Mouse (Mus musculus): ENCODE data around the gene Tctex1d1. TPM values are rescaled to one million over a fixed set of nuclear protein-coding genes. Genes with fewer than 3 reads are reported as not detected.

The Tctex1d1 gene
- polyA plus RNA-seq, 1 experiment from 2014 or later: 1.3 TPM

DNA sequence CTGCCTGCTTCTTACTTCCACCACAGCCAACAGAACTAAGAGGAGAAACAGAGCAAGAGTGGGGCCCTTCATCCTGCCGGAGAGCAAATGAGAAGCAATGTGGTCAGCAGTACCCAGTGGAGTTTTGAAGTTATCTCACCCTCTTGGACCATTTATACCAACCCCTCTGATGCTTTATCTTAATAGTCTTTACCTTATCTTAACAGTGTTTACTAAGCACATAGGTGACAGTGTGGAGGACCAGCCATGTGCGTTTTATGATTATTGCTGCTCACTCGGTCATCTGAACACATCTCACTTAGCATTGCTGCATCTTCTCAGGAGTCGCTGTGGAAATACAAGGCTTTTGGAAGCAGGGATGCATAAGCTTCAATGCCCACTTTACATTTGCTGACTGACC lies 48.2 kb downstream of the Tctex1d1 start, which contains the start of gene Insl5:
Gene Insl5 (minus strand): TSS at position 222 of the 400 bp plus-strand sequence.
- no peak for TF ChIP-seq CTCF (IDR thresholded peaks at IDR 0.05; ENCODE audit: low read depth)
- Histone ChIP-seq H3K9me3 (ENCODE audit: low read depth, low read length) (no peaks in the 10 kb centered on the region), H3K36me3 (ENCODE audit: insufficient read depth) (no peaks in the 10 kb centered on the region), H3K27ac (ENCODE audit: low read depth) (no peak within 1 kb of the TSS), H3K9ac (no peak within 1 kb of the TSS), H3K4me3 (ENCODE audit: low read depth, low read length) (no peak within 1 kb of the TSS), H3K4me2 (no peak within 1 kb of the TSS), H3K27me3 (ENCODE audit: insufficient read depth, low read length) (no peaks in the 10 kb centered on the region), H3K4me1 (ENCODE audit: insufficient read depth) (peaks cover 4% of the 10 kb centered on the region; the same call in 1 of the 2 replicates)
- ATAC-seq (ENCODE audit: insufficient read depth) (no peak), DNase-seq (no peak)
- WGBS: 61% methylated on average over 4 of the region's 4 CpGs

DNA sequence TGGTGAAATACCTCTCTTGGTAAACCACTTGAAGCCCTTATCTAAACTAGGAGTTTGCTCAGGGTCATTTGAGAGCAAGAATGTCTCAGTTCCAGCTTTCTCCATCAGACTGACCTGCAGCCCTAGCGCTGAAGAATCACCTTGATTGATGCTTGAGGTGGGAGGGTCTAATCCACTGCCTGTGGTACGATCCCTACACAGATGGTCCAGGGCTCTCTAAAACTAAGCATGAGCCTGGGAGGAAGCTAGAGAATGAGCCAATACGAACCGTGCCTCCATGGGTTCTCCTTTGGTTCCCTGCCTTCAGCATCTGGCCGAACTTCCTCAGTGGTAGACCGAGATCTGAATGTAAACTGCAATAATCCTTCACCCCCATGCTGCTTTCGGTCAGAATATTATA lies 49.3 kb downstream of the Tctex1d1 start:
- 55% methylated on average over 7 of the region's 7 CpGs for WGBS
- no peak overlapping the region for H3K4me2 ChIP-seq

DNA sequence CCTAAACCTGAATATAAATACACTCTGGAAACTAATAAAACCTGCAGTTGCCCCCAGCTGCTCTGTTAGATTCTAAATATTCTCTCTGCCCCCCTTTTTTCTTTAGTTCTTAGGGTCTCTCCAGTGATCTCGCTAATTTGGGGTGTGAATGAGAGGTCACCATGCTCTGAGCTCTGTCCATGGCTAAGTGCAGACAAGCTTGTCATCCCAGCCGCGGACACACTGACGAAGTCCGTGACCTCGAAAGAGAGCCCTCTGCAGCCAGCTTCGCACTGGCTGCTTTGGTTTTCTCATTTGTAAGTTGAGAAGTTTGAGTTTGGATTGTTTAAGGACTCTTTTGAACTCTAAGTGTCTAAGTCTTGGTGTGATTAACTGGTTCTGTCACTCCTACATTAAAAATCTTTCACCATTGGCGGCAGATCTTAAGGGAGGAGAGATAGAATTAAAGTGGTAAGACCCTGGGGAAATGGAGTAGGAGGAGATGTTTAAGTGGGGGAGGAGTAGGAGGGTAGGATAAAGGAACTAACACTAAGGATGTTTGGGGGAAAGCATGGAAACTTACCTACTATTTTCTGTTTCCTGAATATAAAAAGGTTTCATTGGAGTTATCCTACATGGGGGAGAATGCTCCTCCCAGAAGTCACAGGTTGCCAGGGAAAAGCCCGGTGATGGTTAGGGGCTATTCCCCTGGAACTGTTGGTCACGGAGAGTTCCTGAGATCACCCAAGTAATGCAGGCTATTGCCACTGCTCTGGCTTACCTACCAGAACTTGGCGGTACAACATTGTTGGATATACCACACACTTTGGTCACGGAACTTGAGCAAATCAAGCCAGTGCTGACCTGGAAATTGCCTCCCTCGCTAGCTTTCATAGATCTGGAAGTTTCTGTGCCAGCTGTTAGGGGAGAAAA lies 50.0 kb downstream of the Tctex1d1 start:
- DNase-seq (no peak), ATAC-seq (ENCODE audit: insufficient read depth) (no peak)
- peaks cover 4% of the 10 kb centered on the region; the same call in 1 of the 2 replicates for H3K4me1 ChIP-seq (ENCODE audit: insufficient read depth)
- H3K36me3 ChIP-seq (ENCODE audit: insufficient read depth): no peaks in the 10 kb centered on the region
- no peaks in the 10 kb centered on the region for H3K9me3 ChIP-seq (ENCODE audit: low read depth, low read length)
- no peak overlapping the region for H3K9ac ChIP-seq
- H3K4me3 ChIP-seq (ENCODE audit: low read depth, low read length): no peak overlapping the region
- WGBS: 41% methylated on average over 13 of the region's 13 CpGs
- H3K4me2 ChIP-seq: no peak overlapping the region
- H3K27ac ChIP-seq (ENCODE audit: low read depth): no peak overlapping the region
- no peak for TF ChIP-seq CTCF (IDR thresholded peaks at IDR 0.05; ENCODE audit: low read depth)
- H3K27me3 ChIP-seq (ENCODE audit: insufficient read depth, low read length): no peaks in the 10 kb centered on the region

More for the DNA sequence above, 49.3 kb downstream of the Tctex1d1 start:
- H3K27ac ChIP-seq (ENCODE audit: low read depth): no peak overlapping the region
- no peaks in the 10 kb centered on the region for H3K9me3 ChIP-seq (ENCODE audit: low read depth, low read length)
- no peak overlapping the region for H3K4me3 ChIP-seq (ENCODE audit: low read depth, low read length)
- DNase-seq (no peak), ATAC-seq (ENCODE audit: insufficient read depth) (no peak)
- no peaks in the 10 kb centered on the region for H3K27me3 ChIP-seq (ENCODE audit: insufficient read depth, low read length)
- TF ChIP-seq CTCF (IDR thresholded peaks at IDR 0.05; ENCODE audit: low read depth): no peak
- peaks cover 4% of the 10 kb centered on the region; the same call in 1 of the 2 replicates for H3K4me1 ChIP-seq (ENCODE audit: insufficient read depth)
- H3K9ac ChIP-seq: no peak overlapping the region
- H3K36me3 ChIP-seq (ENCODE audit: insufficient read depth): no peaks in the 10 kb centered on the region

DNA sequence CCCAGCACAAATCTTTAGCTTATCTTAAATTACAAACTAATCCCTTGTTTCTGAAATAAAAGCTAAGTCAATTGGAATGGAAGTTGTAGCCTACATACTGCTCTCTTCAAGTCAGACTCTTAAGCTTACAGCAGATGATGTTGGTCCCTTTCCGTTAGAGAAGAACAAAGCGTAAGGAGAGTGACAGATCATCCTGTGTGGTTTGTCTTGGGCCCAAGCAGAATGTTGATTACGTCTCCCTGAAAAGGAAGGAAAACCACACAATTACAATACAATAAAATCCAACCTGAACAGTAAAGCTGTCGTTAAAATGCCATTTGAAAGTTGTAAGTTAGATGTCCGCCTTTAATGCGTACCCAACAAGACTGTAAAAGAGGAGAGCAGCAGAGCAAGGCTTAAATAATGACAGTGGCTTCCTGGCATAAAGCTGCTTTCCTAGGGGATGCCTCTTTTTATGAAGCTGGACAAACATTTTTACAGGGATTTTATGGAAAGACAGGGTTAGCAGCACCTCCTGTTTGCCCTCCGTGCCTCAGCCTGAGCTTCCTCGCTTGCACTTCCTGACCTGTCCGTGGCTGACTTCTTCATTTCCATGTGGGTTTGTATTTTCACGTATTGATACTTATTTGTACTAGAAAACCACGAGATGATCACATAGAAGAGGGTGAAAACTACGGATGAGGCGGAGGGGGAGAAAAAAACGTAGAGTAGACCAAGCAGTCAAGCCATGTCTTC lies 60.9 kb downstream of the Tctex1d1 start:
- Histone ChIP-seq H3K27ac (ENCODE audit: low read depth) (no peak overlapping the region), H3K4me2 (no peak overlapping the region), H3K27me3 (ENCODE audit: insufficient read depth, low read length) (no peaks in the 10 kb centered on the region), H3K36me3 (ENCODE audit: insufficient read depth) (no peaks in the 10 kb centered on the region), H3K4me3 (ENCODE audit: low read depth, low read length) (no peak overlapping the region), H3K4me1 (ENCODE audit: insufficient read depth) (no peaks in the 10 kb centered on the region), H3K9me3 (ENCODE audit: low read depth, low read length) (no peaks in the 10 kb centered on the region), H3K9ac (no peak overlapping the region)
- 80% methylated on average over 14 of the region's 14 CpGs for WGBS
- ATAC-seq (ENCODE audit: insufficient read depth): no peak
- no peak for TF ChIP-seq CTCF (IDR thresholded peaks at IDR 0.05; ENCODE audit: low read depth)
- no peak for DNase-seq

DNA sequence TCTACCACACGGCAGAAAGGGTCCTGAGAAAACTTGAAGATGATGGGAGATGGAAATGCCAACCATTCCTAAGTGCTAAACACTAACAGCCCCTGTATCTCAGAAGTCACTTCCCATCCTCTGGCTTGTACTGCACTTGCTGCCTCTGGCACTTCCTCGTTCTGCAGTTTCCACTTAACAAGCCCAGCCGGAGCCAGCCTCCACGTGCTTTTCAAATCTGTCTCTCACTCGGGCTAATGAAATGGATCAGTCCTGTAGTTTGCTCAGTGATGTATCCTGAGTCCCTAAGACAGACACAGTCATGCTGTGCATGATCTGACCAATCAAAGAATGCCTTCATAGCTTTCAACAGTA lies 61.4 kb downstream of the Tctex1d1 start:
- Histone ChIP-seq H3K4me3 (ENCODE audit: low read depth, low read length) (no peak overlapping the region), H3K27me3 (ENCODE audit: insufficient read depth, low read length) (no peaks in the 10 kb centered on the region), H3K9ac (no peak overlapping the region), H3K27ac (ENCODE audit: low read depth) (no peak overlapping the region), H3K4me1 (ENCODE audit: insufficient read depth) (no peaks in the 10 kb centered on the region), H3K4me2 (no peak overlapping the region), H3K9me3 (ENCODE audit: low read depth, low read length) (no peaks in the 10 kb centered on the region), H3K36me3 (ENCODE audit: insufficient read depth) (no peaks in the 10 kb centered on the region)
- no peak for ATAC-seq (ENCODE audit: insufficient read depth)
- TF ChIP-seq CTCF (IDR thresholded peaks at IDR 0.05; ENCODE audit: low read depth): no peak
- 61% methylated on average over 5 of the region's 5 CpGs for WGBS
- DNase-seq: no peak

DNA sequence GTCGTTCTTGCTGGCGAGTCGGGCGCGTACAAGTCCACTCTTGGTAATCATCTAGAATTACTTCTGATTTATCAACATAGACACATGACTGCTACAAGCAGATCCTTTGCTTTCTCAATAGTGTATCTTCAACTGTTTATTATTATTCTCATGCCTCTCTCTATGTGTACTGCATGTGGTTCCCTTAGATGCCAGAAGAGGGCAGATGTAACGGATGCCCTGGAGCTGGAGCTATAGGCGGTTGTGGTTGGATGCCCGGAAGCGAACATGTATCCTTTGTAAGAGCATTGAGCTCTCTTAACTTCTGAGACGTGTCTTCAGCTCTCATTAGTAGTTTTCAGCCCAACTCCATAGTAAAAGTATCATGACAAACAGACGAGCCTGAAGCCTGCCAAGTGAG lies 64.6 kb downstream of the Tctex1d1 start:
- Histone ChIP-seq H3K4me1 (ENCODE audit: insufficient read depth) (no peaks in the 10 kb centered on the region), H3K27me3 (ENCODE audit: insufficient read depth, low read length) (no peaks in the 10 kb centered on the region), H3K36me3 (ENCODE audit: insufficient read depth) (no peaks in the 10 kb centered on the region), H3K9ac (no peak overlapping the region), H3K27ac (ENCODE audit: low read depth) (no peak overlapping the region), H3K4me2 (no peak overlapping the region), H3K9me3 (ENCODE audit: low read depth, low read length) (no peaks in the 10 kb centered on the region), H3K4me3 (ENCODE audit: low read depth, low read length) (no peak overlapping the region)
- peak; percentile 7; the same call in 1 of the 2 replicates for TF ChIP-seq CTCF (IDR thresholded peaks at IDR 0.05; ENCODE audit: low read depth)
- ATAC-seq (ENCODE audit: insufficient read depth) (no peak), DNase-seq (no peak)
- 90% methylated on average over 11 of the region's 11 CpGs for WGBS

DNA sequence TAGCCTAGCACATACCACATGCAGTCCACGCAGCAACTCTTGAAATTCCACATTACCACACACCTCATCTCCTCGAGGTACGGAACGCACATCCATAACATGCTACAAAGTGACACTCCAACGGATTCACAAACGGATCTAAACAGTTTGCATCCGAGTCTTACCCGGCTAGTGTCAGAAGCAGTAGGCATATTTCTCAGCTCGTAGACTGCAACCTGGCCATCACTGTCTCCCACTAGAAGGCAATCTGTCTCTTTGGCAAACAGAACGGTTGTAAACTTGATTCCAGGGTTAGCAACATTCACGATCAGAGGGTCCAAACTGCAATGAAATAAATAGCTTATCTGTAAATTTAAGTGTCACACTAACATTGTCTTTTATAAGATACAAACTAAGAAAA lies 69.6 kb downstream of the Tctex1d1 start:
- 71% methylated on average over 11 of the region's 11 CpGs for WGBS
- no peaks in the 10 kb centered on the region for H3K36me3 ChIP-seq (ENCODE audit: insufficient read depth)
- no peak for TF ChIP-seq CTCF (IDR thresholded peaks at IDR 0.05; ENCODE audit: low read depth)

More for the DNA sequence above, 69.6 kb downstream of the Tctex1d1 start:
- no peak overlapping the region for H3K27ac ChIP-seq (ENCODE audit: low read depth)
- no peak overlapping the region for H3K4me3 ChIP-seq (ENCODE audit: low read depth, low read length)
- H3K27me3 ChIP-seq (ENCODE audit: insufficient read depth, low read length): no peaks in the 10 kb centered on the region
- no peaks in the 10 kb centered on the region; the same call in 1 of the 2 replicates for H3K9me3 ChIP-seq (ENCODE audit: low read depth, low read length)
- no peak overlapping the region for H3K9ac ChIP-seq
- no peak overlapping the region for H3K4me2 ChIP-seq
- DNase-seq: no peak
- H3K4me1 ChIP-seq (ENCODE audit: insufficient read depth): no peaks in the 10 kb centered on the region
- no peak for ATAC-seq (ENCODE audit: insufficient read depth)

Other genes with a start within 250 kb of the Tctex1d1 start
- 6.3 and 6.9 TPM in 2 replicates for gene Sgip1, start 237.3 kb upstream of the Tctex1d1 start, polyA plus RNA-seq (2014; fragmentation: Nextera tagmentation; extraction: Ambion mirVana)
- not detected in 2 replicates for gene Insl5, start 48.2 kb downstream of the Tctex1d1 start, polyA plus RNA-seq (2014; fragmentation: Nextera tagmentation; extraction: Ambion mirVana)
- gene Mier1, start 135.8 kb downstream of the Tctex1d1 start, polyA plus RNA-seq (2014; fragmentation: Nextera tagmentation; extraction: Ambion mirVana): 36.8 and 37.9 TPM in 2 replicates
- 3.6 and 4.0 TPM in 2 replicates for gene Wdr78, start 135.9 kb downstream of the Tctex1d1 start, polyA plus RNA-seq (2014; fragmentation: Nextera tagmentation; extraction: Ambion mirVana)
- 13.5 and 14.5 TPM in 2 replicates for gene Slc35d1, start 236.6 kb downstream of the Tctex1d1 start, polyA plus RNA-seq (2014; fragmentation: Nextera tagmentation; extraction: Ambion mirVana)

Measured in lung, embryonic 14.5 days (tissue).